Mouse (Mus musculus) CH12.LX (cell line): ENCODE results near the gene Ipo8. TPM values are rescaled to one million over a fixed set of nuclear protein-coding genes. Genes with fewer than 3 reads are reported as not detected.

Experiments
- DNase-seq: peaks from one replicate; pipeline ENCODE4 v3.0.0-alpha.2; 2013; ENCODE audit errors: extremely low read depth
- H3K27ac ChIP-seq: 2 replicates; pipeline ENCODE4 v1.5.1; 2012; ENCODE audit warnings: low read depth, mild to moderate bottlenecking, control low read depth, moderate library complexity; ENCODE audit not compliant: insufficient read depth
- H3K27me3 ChIP-seq: replicated peaks from 2 replicates; pipeline ENCODE3; 2012; ENCODE audit warnings: inconsistent platforms
- H3K36me3 ChIP-seq, 2 experiments: replicated peaks in 1 of 2; 2 replicates each; pipeline versions ENCODE3 to v1.6.1; 2012; ENCODE audit warnings: inconsistent platforms in 1 of 2, low read length in 1 of 2, mild to moderate bottlenecking in 1 of 2, mixed read lengths in 1 of 2, moderate library complexity in 1 of 2; ENCODE audit not compliant: control insufficient read depth in 1 of 2, insufficient read depth in 1 of 2
- H3K4me1 ChIP-seq, 2 experiments: 2 replicates each; pipeline ENCODE4 v1.6.1; 2012; ENCODE audit warnings: inconsistent platforms in 1 of 2, moderate library complexity in 1 of 2; ENCODE audit not compliant: insufficient read depth in 2 of 2, control insufficient read depth in 1 of 2
- H3K4me2 ChIP-seq: 2 replicates; pipeline ENCODE4 v1.6.1; 2012; ENCODE audit warnings: low read depth, mild to moderate bottlenecking, control low read depth; ENCODE audit not compliant: poor library complexity, insufficient read depth, severe bottlenecking
- H3K4me3 ChIP-seq, 3 experiments: fragments of 150-350 bp in 1 of 3; sonication (generic) in 1 of 3; replicated peaks in 1 of 3; 2 replicates each; pipeline versions ENCODE3 to v1.5.1; 2011 to 2012; ENCODE audit warnings: low read depth in 2 of 3, low read length in 2 of 3, mild to moderate bottlenecking in 2 of 3, moderate library complexity in 2 of 3, control low read depth in 1 of 3, improper control_type of control experiment in 1 of 3, inconsistent platforms in 1 of 3, mixed read lengths in 1 of 3; ENCODE audit not compliant: poor library complexity in 1 of 3
- H3K79me2 ChIP-seq: replicated peaks from 2 replicates; pipeline ENCODE4 v1.6.1; 2012; ENCODE audit warnings: mild to moderate bottlenecking, moderate library complexity; ENCODE audit not compliant: control insufficient read depth, poor library complexity, insufficient read depth, severe bottlenecking; ENCODE audit errors: extremely low read depth
- H3K9ac ChIP-seq: 2 replicates; pipeline ENCODE4 v1.6.1; 2012; ENCODE audit warnings: low read depth, mild to moderate bottlenecking, control low read depth, moderate library complexity; ENCODE audit not compliant: insufficient read depth
- H3K9me3 ChIP-seq: replicated peaks from 2 replicates; pipeline ENCODE3; 2012; ENCODE audit warnings: low read length, inconsistent platforms, mixed read lengths
- BHLHE40 ChIP-seq: IDR thresholded peaks from 2 replicates; pipeline ENCODE4 v1.6.1; 2011; ENCODE audit warnings: mild to moderate bottlenecking, low read depth, low read length, improper control_type of control experiment
- CHD2 ChIP-seq: IDR thresholded peaks from 2 replicates; pipeline ENCODE4 v1.6.1; 2011; ENCODE audit warnings: low read length, improper control_type of control experiment
- CTCF ChIP-seq, 2 experiments: IDR thresholded peaks in 1 of 2; conservative IDR thresholded peaks in 1 of 2; 2 replicates each; pipeline ENCODE4 v1.5.1; 2011 to 2012; ENCODE audit warnings: low read depth in 2 of 2, low read length in 2 of 2, improper control_type of control experiment in 1 of 2, inconsistent platforms in 1 of 2, mild to moderate bottlenecking in 1 of 2, moderate library complexity in 1 of 2
- GABPA ChIP-seq: IDR thresholded peaks from 2 replicates; pipeline ENCODE4 v1.6.1; 2012; ENCODE audit warnings: low read depth, low read length, improper control_type of control experiment, inconsistent platforms; ENCODE audit not compliant: insufficient replicate concordance
- JUN ChIP-seq: IDR thresholded peaks from 2 replicates; pipeline ENCODE4 v1.6.1; 2011; ENCODE audit warnings: low read depth, mild to moderate bottlenecking, low read length, improper control_type of control experiment, moderate library complexity; ENCODE audit not compliant: insufficient read depth
- RAD21 ChIP-seq: IDR thresholded peaks from 2 replicates; pipeline ENCODE4 v1.6.1; 2011; ENCODE audit warnings: low read depth, mild to moderate bottlenecking, low read length, improper control_type of control experiment, moderate library complexity
- RCOR1 ChIP-seq: conservative IDR thresholded peaks from 2 replicates; pipeline ENCODE4 v1.6.1; 2012; ENCODE audit warnings: low read depth, mild to moderate bottlenecking, inconsistent platforms, low read length, improper control_type of control experiment
- SMC3 ChIP-seq: IDR thresholded peaks from 2 replicates; pipeline ENCODE4 v1.6.1; 2011; ENCODE audit warnings: low read depth, low read length, improper control_type of control experiment
- UBTF ChIP-seq: IDR thresholded peaks from 2 replicates; pipeline ENCODE4 v1.6.1; 2012; ENCODE audit warnings: low read depth, mild to moderate bottlenecking, inconsistent platforms, low read length, improper control_type of control experiment, moderate library complexity
- USF1 ChIP-seq: IDR thresholded peaks from 2 replicates; pipeline ENCODE4 v1.6.1; 2014; ENCODE audit warnings: low read depth, mild to moderate bottlenecking, inconsistent platforms, low read length, improper control_type of control experiment
- USF2 ChIP-seq: conservative IDR thresholded peaks from 2 replicates; pipeline ENCODE4 v1.6.1; 2011; ENCODE audit warnings: low read depth, low read length, improper control_type of control experiment
- ZC3H11A ChIP-seq: IDR thresholded peaks from 2 replicates; pipeline ENCODE4 v1.6.1; 2012; ENCODE audit warnings: low read depth, mild to moderate bottlenecking, inconsistent platforms, low read length, improper control_type of control experiment
- ZMIZ1 ChIP-seq: IDR thresholded peaks from 2 replicates; pipeline ENCODE4 v1.6.1; 2012; ENCODE audit warnings: low read depth, mild to moderate bottlenecking, inconsistent platforms, low read length, improper control_type of control experiment
- ZNF384 ChIP-seq: IDR thresholded peaks from 2 replicates; pipeline ENCODE4 v1.6.1; 2012; ENCODE audit warnings: low read depth, low read length, improper control_type of control experiment, inconsistent platforms
- dilution Hi-C: fragments of 300-500 bp; cut with MboI; formaldehyde crosslinking; loops from 2 replicates; pipeline ENCODE4 v1.14.3; 2020; ENCODE audit warnings: low sequenced_read_pairs; ENCODE audit not compliant: extremely low pct_unique_long_range_greater_than_20kb, extremely low pct_ligation_motif_present
- in situ Hi-C: fragments of 300-500 bp; cut with MboI; formaldehyde crosslinking; loops from 3 replicates; pipeline ENCODE4 v1.14.3; 2019; ENCODE audit warnings: low sequenced_read_pairs, low pct_ligation_motif_present, low pct_unique_long_range_greater_than_20kb, mixed read lengths
- polyA plus RNA-seq: library from polyadenylated mRNA; unstranded; fragments of >175 nt; gene quantifications from 2 replicates; pipeline ENCODE4 v1.2.1, GENCODE M21; 2012; ENCODE audit warnings: low read depth; ENCODE audit not compliant: insufficient read length
- total RNA-seq, 2 experiments: library from RNA; depleted of rRNA; stranded (reverse); fragments of 300-350 nt in 1 of 2; fragments of >200 nt in 1 of 2; gene quantifications; 2 replicates each; pipeline ENCODE4 v1.2.3; 2012 to 2014

The Ipo8 gene
- total and polyA plus RNA-seq, 3 experiments = 15.0 to 23.6 (median 17.6) TPM

DNA sequence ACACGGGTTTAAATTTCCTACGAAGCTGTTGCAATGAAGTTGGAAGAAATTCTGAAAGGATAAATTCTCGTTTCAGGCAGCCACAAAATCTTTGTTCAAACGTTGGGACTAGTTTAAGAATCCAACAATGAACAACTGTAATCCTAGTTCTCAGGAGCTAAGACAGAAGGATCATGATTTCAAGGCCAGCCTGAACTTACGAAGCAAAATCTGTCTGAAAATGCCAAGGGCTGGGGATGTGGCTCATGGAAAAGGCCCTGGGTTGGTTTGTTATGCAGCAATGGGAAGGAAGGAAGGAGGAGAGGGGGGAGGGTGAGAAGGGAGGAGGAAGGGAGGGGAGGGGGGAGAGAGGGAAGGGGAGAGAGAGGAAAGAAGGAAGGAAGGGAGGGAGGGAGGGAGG, 14.5 kb downstream of the Ipo8 start:
- Histone ChIP-seq H3K4me2 (no peak overlapping the region), H3K27ac (no peak overlapping the region), H3K36me3 (peaks cover 35 to 81% of the 10 kb centered on the region in 2 experiments), H3K4me1 (no peaks in the 10 kb centered on the region), H3K9ac (no peak overlapping the region), H3K9me3 (no peaks in the 10 kb centered on the region), H3K79me2 (no peaks in the 10 kb centered on the region), H3K4me3 (no peak overlapping the region), H3K27me3 (no peaks in the 10 kb centered on the region)
- TF ChIP-seq USF2 (no peak), GABPA (no peak), RAD21 (no peak), ZMIZ1 (no peak), CHD2 (no peak), CTCF (conservative IDR thresholded peaks at IDR 0.05 in 1 of 2, IDR thresholded peaks at IDR 0.05 in 1 of 2; ENCODE audit: low read depth in 2 of 2, low read length in 2 of 2) (no peak), JUN (no peak), USF1 (no peak), ZC3H11A (no peak)
- DNase-seq = no peak
- in situ Hi-C loops (no loop called here), dilution Hi-C loops (no loop called here)

DNA sequence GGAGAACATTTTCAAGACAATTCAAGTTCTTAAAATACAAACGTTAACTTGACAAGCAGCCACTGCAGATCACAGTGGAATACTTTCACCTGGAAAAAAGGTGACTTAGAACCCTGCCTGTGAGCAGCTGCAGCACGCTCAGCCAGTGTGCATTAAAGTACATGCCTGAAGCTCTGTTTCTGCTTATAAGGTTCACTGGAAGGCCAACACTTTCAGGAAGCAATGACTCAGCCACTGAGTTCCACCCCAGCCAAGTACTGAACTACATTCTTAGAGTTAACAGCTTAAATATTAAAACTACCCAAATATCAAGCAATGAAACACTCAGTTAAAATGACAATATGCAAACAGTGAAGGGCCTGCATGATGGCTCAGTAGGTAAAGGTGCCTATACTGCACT, 20.1 kb downstream of the Ipo8 start:
- no peaks in the 10 kb centered on the region for H3K79me2 ChIP-seq
- DNase-seq = peak; percentile 21
- no peaks in the 10 kb centered on the region for H3K27me3 ChIP-seq
- H3K9me3 ChIP-seq = no peaks in the 10 kb centered on the region
- peaks cover 2 to 15% of the 10 kb centered on the region in 2 experiments; a peak in 3 of 4 replicates for H3K4me1 ChIP-seq
- no peak overlapping the region for H3K27ac ChIP-seq
- peaks cover 24 to 76% of the 10 kb centered on the region in 2 experiments for H3K36me3 ChIP-seq
- no peak overlapping the region for H3K9ac ChIP-seq
- H3K4me3 ChIP-seq = no peak overlapping the region
- in situ Hi-C loops (no loop called here), dilution Hi-C loops (no loop called here)
- no peak overlapping the region for H3K4me2 ChIP-seq
- TF ChIP-seq RCOR1 (no peak), ZNF384 (no peak), BHLHE40 (peak; percentile 50; the same call in 1 of the 2 replicates)

DNA sequence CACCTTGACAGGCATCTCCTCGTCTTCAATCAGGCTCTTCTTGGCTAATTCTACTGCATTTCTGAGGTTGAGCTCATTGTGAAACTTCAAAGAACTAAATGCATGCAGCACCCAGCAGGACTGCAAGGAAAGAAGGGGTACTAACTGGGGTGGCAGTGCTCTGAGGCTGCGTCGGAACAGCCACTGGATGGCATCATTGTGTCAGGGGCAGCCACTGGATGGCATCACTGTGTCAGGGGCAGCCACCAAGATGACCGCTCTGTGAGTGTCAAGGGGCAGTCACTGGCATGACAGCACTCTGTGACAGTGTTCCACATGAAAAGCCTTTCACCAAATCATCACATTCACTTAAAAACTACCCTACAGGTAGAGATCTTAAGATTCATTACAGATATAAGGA, 31.5 kb downstream of the Ipo8 start:
- in situ Hi-C loops (no loop called here), dilution Hi-C loops (no loop called here)
- H3K79me2 ChIP-seq = no peaks in the 10 kb centered on the region
- H3K4me3 ChIP-seq = no peak overlapping the region
- H3K36me3 ChIP-seq = peaks cover 28 to 75% of the 10 kb centered on the region in 2 experiments
- TF ChIP-seq UBTF = no peak
- TF ChIP-seq SMC3 = peak; percentile 23; the same call in 1 of the 2 replicates
- no peak for TF ChIP-seq JUN
- TF ChIP-seq CTCF (conservative IDR thresholded peaks at IDR 0.05 in 1 of 2, IDR thresholded peaks at IDR 0.05 in 1 of 2; ENCODE audit: low read depth in 2 of 2, low read length in 2 of 2) = peak in 1 of 2 experiments; percentile 50; a peak in 2 of 4 replicates
- TF ChIP-seq USF1 = no peak
- no peak overlapping the region for H3K4me2 ChIP-seq
- no peak overlapping the region for H3K27ac ChIP-seq
- no peak overlapping the region for H3K9ac ChIP-seq
- no peaks in the 10 kb centered on the region for H3K27me3 ChIP-seq
- no peaks in the 10 kb centered on the region; a peak in 1 of 4 replicates for H3K4me1 ChIP-seq
- no peaks in the 10 kb centered on the region for H3K9me3 ChIP-seq
- DNase-seq = no peak
